9 mouse cellular contexts compared by ENCODE assay signal in genomic region chr17:28294449-28295333, GRCm38 (mm10). TPM values are rescaled to one million over a fixed set of nuclear protein-coding genes. Genes with fewer than 3 reads are reported as not detected.
DNase-seq lines count a peak whose midpoint lies in the region; ATAC-seq lines count a peak whose summit lies in the region.
"Had no signal": no experiment of that assay in that cellular context is flagged by ENCODE, and none has a peak within 500 bp of the region (broad histone marks: within the 10 kb centered on the region; RNA-seq: fewer than 3 reads in every experiment).

No protein-coding gene starts in this region.

- H3K9ac ChIP-seq in heart, embryonic 12.5 days: no peak overlapping the region
- no peak overlapping the region for H3K9ac ChIP-seq in lung, embryonic 16.5 days (ENCODE audit: low read length)
- peak overlapping the region; percentile 12; the same call in 1 of the 2 replicates for H3K9ac ChIP-seq in hindbrain, embryonic 14.5 days
- H3K9ac ChIP-seq in neural tube, embryonic 13.5 days: peak overlapping the region; percentile 49; the same call in 1 of the 2 replicates

- peak overlapping the region; percentile 24 for H3K27ac ChIP-seq in heart, embryonic 10.5 days
- H3K27ac ChIP-seq in heart, embryonic 12.5 days (ENCODE audit: poor library complexity, severe bottlenecking): no peak overlapping the region
- H3K27ac ChIP-seq in lung, embryonic 16.5 days (ENCODE audit: low read length): no peak overlapping the region
- peak overlapping the region; percentile 18; the same call in 1 of the 2 replicates for H3K27ac ChIP-seq in hindbrain, embryonic 14.5 days
- H3K27ac ChIP-seq in neural tube, embryonic 13.5 days (replicated peaks): peak overlapping the region; percentile 83

- DNase-seq in heart, embryonic 10.5 days (ENCODE audit: low spot score): no peak
- no peak for DNase-seq in lung, postnatal 10 days
- DNase-seq in hindbrain, embryonic 14.5 days (ENCODE audit: low spot score): no peak
- DNase-seq in thymus, postnatal 10 days (ENCODE audit: low spot score in 2 of 2): no peak

- H3K4me1 ChIP-seq in heart, embryonic 10.5 days: peaks cover 40% of the 10 kb centered on the region
- peaks cover 13% of the 10 kb centered on the region for H3K4me1 ChIP-seq in heart, embryonic 12.5 days (replicated peaks)
- peaks cover 17% of the 10 kb centered on the region for H3K4me1 ChIP-seq in lung, embryonic 16.5 days (replicated peaks; ENCODE audit: control insufficient read depth, insufficient read depth, low read length)
- H3K4me1 ChIP-seq in hindbrain, embryonic 14.5 days (replicated peaks; ENCODE audit: control insufficient read depth, insufficient read depth, low read length): 0 out of 2 replicates have a peak, but pooled peaks cover 9% of the 10 kb centered on the region
- H3K4me1 ChIP-seq in neural tube, embryonic 13.5 days (replicated peaks): peaks cover 27% of the 10 kb centered on the region

- no peaks in the 10 kb centered on the region for H3K27me3 ChIP-seq in heart, embryonic 10.5 days (ENCODE audit: insufficient read depth, poor library complexity, severe bottlenecking)
- no peaks in the 10 kb centered on the region for H3K27me3 ChIP-seq in heart, embryonic 12.5 days (replicated peaks)
- no peaks in the 10 kb centered on the region for H3K27me3 ChIP-seq in lung, embryonic 16.5 days (ENCODE audit: control insufficient read depth, insufficient read depth, low read depth, low read length)
- H3K27me3 ChIP-seq in hindbrain, embryonic 14.5 days (ENCODE audit: control insufficient read depth, insufficient read depth, low read length): no peaks in the 10 kb centered on the region
- H3K27me3 ChIP-seq in neural tube, embryonic 13.5 days: no peaks in the 10 kb centered on the region

- no peak overlapping the region for H3K4me2 ChIP-seq in heart, embryonic 12.5 days
- H3K4me2 ChIP-seq in lung, embryonic 16.5 days (ENCODE audit: low read depth, low read length): no peak overlapping the region
- H3K4me2 ChIP-seq in hindbrain, embryonic 14.5 days (replicated peaks): no peak overlapping the region
- H3K4me2 ChIP-seq in neural tube, embryonic 13.5 days: no peak overlapping the region

- no peak for ATAC-seq in heart, embryonic 12.5 days (ENCODE audit: insufficient number of reproducible peaks, low FRiP score)
- ATAC-seq in lung, embryonic 16.5 days (ENCODE audit: low read depth): 0 out of 2 replicates have a peak, but pooled peaks have one; percentile 15
- ATAC-seq in hindbrain, embryonic 14.5 days (ENCODE audit: low FRiP score): no peak
- ATAC-seq in neural tube, embryonic 13.5 days (ENCODE audit: low read depth): peak; percentile 54
- ATAC-seq in cerebellum, adult (ENCODE audit: insufficient number of reproducible peaks, low FRiP score, low TSS enrichment): no peak
- ATAC-seq: activated CD4-positive, CD25-positive, alpha-beta regulatory T cell, adult 4 months had no signal

- no peak overlapping the region for H3K4me3 ChIP-seq in heart, embryonic 10.5 days
- H3K4me3 ChIP-seq in heart, embryonic 12.5 days: no peak overlapping the region
- no peak overlapping the region for H3K4me3 ChIP-seq in lung, embryonic 16.5 days (ENCODE audit: low read length)
- H3K4me3 ChIP-seq in hindbrain, embryonic 14.5 days (replicated peaks; ENCODE audit: low read length): no peak overlapping the region
- H3K4me3 ChIP-seq in neural tube, embryonic 13.5 days: no peak overlapping the region

- WGBS in heart, embryonic 10.5 days: 71% methylated on average over 17 of the region's 17 CpGs
- WGBS in heart, embryonic 12.5 days: 78% methylated on average over 17 of the region's 17 CpGs
- WGBS in lung, embryonic 16.5 days: 55% methylated on average over 17 of the region's 17 CpGs
- whole genome bisulfite sequencing in hindbrain, embryonic 14.5 days: 61% methylated on average over 17 of the region's 17 CpGs
- WGBS in neural tube, embryonic 13.5 days: 54% methylated on average over 17 of the region's 17 CpGs

- H3K36me3 ChIP-seq in heart, embryonic 10.5 days: peaks cover 38% of the 10 kb centered on the region
- H3K36me3 ChIP-seq in heart, embryonic 12.5 days: peaks cover 28% of the 10 kb centered on the region
- H3K36me3 ChIP-seq in lung, embryonic 16.5 days (ENCODE audit: control insufficient read depth, insufficient read depth, low read length): peaks cover 12% of the 10 kb centered on the region
- no peaks in the 10 kb centered on the region for H3K36me3 ChIP-seq in hindbrain, embryonic 14.5 days (replicated peaks; ENCODE audit: control insufficient read depth, insufficient read depth)
- peaks cover 7% of the 10 kb centered on the region for H3K36me3 ChIP-seq in neural tube, embryonic 13.5 days

- H3K9me3 ChIP-seq in heart, embryonic 10.5 days: no peaks in the 10 kb centered on the region
- H3K9me3 ChIP-seq in heart, embryonic 12.5 days (replicated peaks): peaks cover 7% of the 10 kb centered on the region
- no peaks in the 10 kb centered on the region for H3K9me3 ChIP-seq in lung, embryonic 16.5 days (ENCODE audit: control insufficient read depth, low read length)
- H3K9me3 ChIP-seq in hindbrain, embryonic 14.5 days (ENCODE audit: control insufficient read depth, low read length): no peaks in the 10 kb centered on the region
- no peaks in the 10 kb centered on the region for H3K9me3 ChIP-seq in neural tube, embryonic 13.5 days

RNA-seq across cellular contexts. Expression of gene Fance, which starts 18.6 kb away (rescaled TPM):
- polyA plus RNA-seq in heart, embryonic 10.5 days (2016; fragmentation: Nextera tagmentation; extraction: Ambion mirVana): 25.8 and 30.6 TPM in 2 replicates
- polyA plus RNA-seq in heart, embryonic 12.5 days (2016; fragmentation: Nextera tagmentation; extraction: Ambion mirVana): 21.8 and 23.0 TPM in 2 replicates
- 22.1 and 32.4 TPM in 2 replicates for polyA plus RNA-seq in lung, embryonic 16.5 days (2015; fragmentation: Nextera tagmentation; extraction: Ambion mirVana)
- polyA plus RNA-seq in hindbrain, embryonic 14.5 days (2014; fragmentation: Nextera tagmentation; extraction: Ambion mirVana): 22.0 and 22.6 TPM in 2 replicates
- 23.2 and 23.3 TPM in 2 replicates for polyA plus RNA-seq in neural tube, embryonic 13.5 days (2015; fragmentation: Nextera tagmentation; extraction: Ambion mirVana)

RNA-seq across cellular contexts. Expression of gene Rpl10a, which starts 33.6 kb away (rescaled TPM):
- polyA plus RNA-seq in heart, embryonic 10.5 days (2016; fragmentation: Nextera tagmentation; extraction: Ambion mirVana): 345 and 365 TPM in 2 replicates
- 301 and 344 TPM in 2 replicates for polyA plus RNA-seq in heart, embryonic 12.5 days (2016; fragmentation: Nextera tagmentation; extraction: Ambion mirVana)
- 615 and 635 TPM in 2 replicates for polyA plus RNA-seq in lung, embryonic 16.5 days (2015; fragmentation: Nextera tagmentation; extraction: Ambion mirVana)
- polyA plus RNA-seq in hindbrain, embryonic 14.5 days (2014; fragmentation: Nextera tagmentation; extraction: Ambion mirVana): 370 and 441 TPM in 2 replicates
- 381 and 408 TPM in 2 replicates for polyA plus RNA-seq in neural tube, embryonic 13.5 days (2015; fragmentation: Nextera tagmentation; extraction: Ambion mirVana)

RNA-seq across cellular contexts. Expression of gene Tead3, which starts 55.9 kb away (rescaled TPM):
- 6.3 and 6.5 TPM in 2 replicates for polyA plus RNA-seq in heart, embryonic 10.5 days (2016; fragmentation: Nextera tagmentation; extraction: Ambion mirVana)
- 7.9 and 8.1 TPM in 2 replicates for polyA plus RNA-seq in heart, embryonic 12.5 days (2016; fragmentation: Nextera tagmentation; extraction: Ambion mirVana)
- 11.6 and 12.4 TPM in 2 replicates for polyA plus RNA-seq in lung, embryonic 16.5 days (2015; fragmentation: Nextera tagmentation; extraction: Ambion mirVana)
- polyA plus RNA-seq in hindbrain, embryonic 14.5 days (2014; fragmentation: Nextera tagmentation; extraction: Ambion mirVana): 1.3 and 1.4 TPM in 2 replicates
- 2.1 and 2.8 TPM in 2 replicates for polyA plus RNA-seq in neural tube, embryonic 13.5 days (2015; fragmentation: Nextera tagmentation; extraction: Ambion mirVana)
- polyA plus RNA-seq: activated CD4-positive, CD25-positive, alpha-beta regulatory T cell, adult 4 months had no signal

Comparison
In these comparisons a context has a peak if more than half of its experiments do, and no peak if none do; other contexts are left out.
1. H3K27ac ChIP-seq: peak in heart, embryonic 10.5 days (single experiment), hindbrain, embryonic 14.5 days (single experiment) and neural tube, embryonic 13.5 days (single experiment); none in heart, embryonic 12.5 days (single experiment) and lung, embryonic 16.5 days (single experiment).
2. ATAC-seq: peak in lung, embryonic 16.5 days (single experiment) and neural tube, embryonic 13.5 days (single experiment); none in heart, embryonic 12.5 days (single experiment), hindbrain, embryonic 14.5 days (single experiment) and cerebellum, adult (single experiment).
3. H3K9ac ChIP-seq: peak in hindbrain, embryonic 14.5 days (single experiment) and neural tube, embryonic 13.5 days (single experiment); none in heart, embryonic 12.5 days (single experiment) and lung, embryonic 16.5 days (single experiment).